Mouse (Mus musculus) right cerebral cortex, adult 18-20 months (tissue): ENCODE data around the gene Efcab9.

Experiments used
- DNase-seq: peaks from one replicate; pipeline ENCODE4 v3.0.0; 2022; ENCODE audit warnings: mixed read lengths

Gene Efcab9

GRCm38 (mm10) chr11:32488808-32489670 is 42.8 kb downstream of the Efcab9 start:
- no peak for DNase-seq

GRCm38 (mm10) chr11:32488344-32488743 is 43.5 kb downstream of the Efcab9 start:
- DNase-seq = no peak

- no peak for DNase-seq
These were observed 44.4 kb downstream of the Efcab9 start for GRCm38 (mm10) chr11:32487501-32487900.

GRCm38 (mm10) chr11:32486621-32487020 is 45.3 kb downstream of the Efcab9 start:
- no peak for DNase-seq

GRCm38 (mm10) chr11:32485290-32485689 is 46.6 kb downstream of the Efcab9 start:
- DNase-seq = no peak

- no peak for DNase-seq
These were observed 50.4 kb downstream of the Efcab9 start for GRCm38 (mm10) chr11:32481525-32481924.

GRCm38 (mm10) chr11:32475487-32476236 is 56.2 kb downstream of the Efcab9 start:
- DNase-seq = no peak

- no peak for DNase-seq
These were observed 57.2 kb downstream of the Efcab9 start for GRCm38 (mm10) chr11:32474725-32475124.
